Mouse (Mus musculus) right cerebral cortex, postnatal 14 days (tissue): ENCODE data around the gene Sqor.

Source experiments
- DNase-seq: peaks from one replicate; pipeline ENCODE4 v3.0.0; 2022

Gene Sqor

GRCm38 (mm10) chr2:122786167-122786566 lies 21.1 kb downstream of the Sqor start:
- DNase-seq, result no peak

GRCm38 (mm10) chr2:122789311-122789710 lies 24.3 kb downstream of the Sqor start:
- no peak for DNase-seq

- DNase-seq, result no peak
Measured at GRCm38 (mm10) chr2:122789730-122790129, 24.7 kb downstream of the Sqor start.

- no peak for DNase-seq
Measured at GRCm38 (mm10) chr2:122804392-122804791, 39.4 kb downstream of the Sqor start.

GRCm38 (mm10) chr2:122806040-122806439 lies 41.0 kb downstream of the Sqor start:
- DNase-seq, result no peak

- no peak for DNase-seq
Measured at GRCm38 (mm10) chr2:122809027-122809426, 44.0 kb downstream of the Sqor start.

GRCm38 (mm10) chr2:122816986-122817385 lies 51.9 kb downstream of the Sqor start:
- no peak for DNase-seq

GRCm38 (mm10) chr2:122821246-122821645 lies 56.2 kb downstream of the Sqor start:
- DNase-seq, result no peak

- peak; percentile 63 for DNase-seq
Measured at GRCm38 (mm10) chr2:122825406-122826236, 60.6 kb downstream of the Sqor start.

- no peak for DNase-seq
Measured at GRCm38 (mm10) chr2:122826302-122826701, 61.3 kb downstream of the Sqor start.

GRCm38 (mm10) chr2:122854636-122855035 lies 89.6 kb downstream of the Sqor start:
- DNase-seq, result no peak

- no peak for DNase-seq
Measured at GRCm38 (mm10) chr2:122855354-122855753, 90.3 kb downstream of the Sqor start.
